Mouse (Mus musculus): Measurements from ENCODE around the gene Ep400.

Ep400 gene

GRCm38 (mm10) chr5:110665486-110666121 is 104.9 kb downstream of the Ep400 start:
- no peak for DNase-seq (ENCODE audit: low spot score)

- DNase-seq (ENCODE audit: low spot score): no peak
Observed at GRCm38 (mm10) chr5:110664750-110665269, 105.7 kb downstream of the Ep400 start.

DNA sequence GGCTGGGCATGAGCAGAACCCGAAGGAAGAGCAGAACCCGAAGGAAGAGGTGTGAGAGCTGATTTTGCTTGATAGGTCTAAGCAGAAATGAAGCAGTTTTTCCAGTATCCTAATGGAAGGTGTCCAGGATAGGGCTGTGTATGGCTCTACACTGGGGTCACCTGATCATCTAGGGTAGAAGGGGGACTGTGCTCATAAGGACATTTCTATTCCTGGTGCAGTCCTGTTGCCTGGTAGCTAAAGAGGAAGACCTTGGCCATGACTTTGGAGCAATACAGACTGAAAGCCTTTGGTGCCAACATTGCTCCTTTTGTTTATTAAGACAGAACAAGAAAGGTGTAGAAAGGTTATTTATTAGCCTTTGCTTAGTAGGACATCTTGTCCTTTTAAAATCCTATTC is 106.5 kb downstream of the Ep400 start:
- no peak for DNase-seq (ENCODE audit: low spot score)

DNA sequence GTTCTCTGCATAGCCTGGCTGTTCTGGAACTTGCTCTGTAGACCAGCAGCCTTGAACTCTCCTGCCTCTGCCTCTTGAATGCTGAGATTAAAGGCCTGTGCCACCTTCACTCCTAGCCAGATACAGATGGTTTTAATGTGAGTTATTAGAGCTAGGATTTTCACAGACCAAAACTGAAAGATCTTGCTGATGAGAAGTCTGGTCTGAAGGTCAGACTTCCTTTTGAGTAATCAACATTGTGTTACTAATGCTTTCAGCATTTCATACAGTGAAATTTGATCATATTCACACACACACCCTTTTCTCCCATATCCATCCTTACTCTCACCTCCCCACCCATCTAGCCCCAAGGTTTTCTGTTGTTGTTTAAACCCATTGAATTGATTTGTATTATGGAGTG is 110.8 kb downstream of the Ep400 start:
- DNase-seq (ENCODE audit: low spot score): no peak

- no peak for DNase-seq (ENCODE audit: low spot score)
Observed at GRCm38 (mm10) chr5:110653686-110654085, 116.8 kb downstream of the Ep400 start.

GRCm38 (mm10) chr5:110652719-110653648 is 117.5 kb downstream of the Ep400 start, which contains the start of the genes Noc4l and Ddx51:
TSS of gene Noc4l (minus strand) at chr5:110653417.
TSS of gene Ddx51 (plus strand) at chr5:110653451.
- peak; percentile 84 for DNase-seq (ENCODE audit: low spot score)

DNA sequence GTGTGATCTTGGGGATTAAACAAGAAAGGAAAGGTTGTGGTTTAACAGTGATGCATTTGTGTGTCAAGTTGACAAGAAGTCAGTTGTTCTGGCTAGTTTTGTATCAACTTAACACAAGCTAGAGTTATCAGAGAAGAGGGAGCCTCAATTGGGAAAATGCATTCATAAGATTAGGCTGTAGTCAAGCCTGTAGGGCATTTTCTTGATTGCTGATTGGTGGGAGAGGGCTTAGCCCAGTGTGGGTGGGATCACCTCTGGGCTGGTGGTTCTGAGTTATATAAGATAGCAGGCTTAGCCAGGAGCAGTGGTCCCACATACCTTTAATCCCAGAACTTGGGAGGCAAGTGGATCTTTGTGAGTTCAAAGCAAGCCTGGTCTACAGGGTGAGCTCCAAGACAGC is 124.1 kb downstream of the Ep400 start:
- DNase-seq (ENCODE audit: low spot score): no peak

DNA sequence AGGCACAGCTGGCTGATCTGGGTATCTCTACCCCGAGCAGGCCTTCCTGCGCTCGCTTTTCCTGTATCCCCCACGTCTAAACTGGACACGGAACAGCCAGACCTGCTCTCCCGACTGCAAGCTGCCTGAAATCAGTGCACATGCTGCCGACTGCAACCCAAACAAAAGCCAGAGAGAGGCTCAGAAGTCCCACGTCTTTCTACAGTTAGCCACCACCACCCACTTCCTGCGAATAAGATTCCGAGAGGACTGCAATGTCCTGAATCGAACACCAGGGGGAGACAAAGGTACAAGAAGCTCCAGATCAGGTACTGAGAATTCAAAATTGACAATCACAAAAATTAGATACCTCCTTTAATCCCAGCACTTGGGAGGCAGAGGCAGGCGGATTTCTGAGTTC is 131.1 kb downstream of the Ep400 start:
- peak; percentile 21 for DNase-seq (ENCODE audit: low spot score)

- DNase-seq (ENCODE audit: low spot score): no peak
Observed at GRCm38 (mm10) chr5:110638306-110639074, 132.0 kb downstream of the Ep400 start.

GRCm38 (mm10) chr5:110635951-110636707 is 134.4 kb downstream of the Ep400 start:
- no peak for DNase-seq (ENCODE audit: low spot score)

- DNase-seq (ENCODE audit: low spot score): peak; percentile 68
Observed at GRCm38 (mm10) chr5:110629525-110630120, 140.9 kb downstream of the Ep400 start.

DNA sequence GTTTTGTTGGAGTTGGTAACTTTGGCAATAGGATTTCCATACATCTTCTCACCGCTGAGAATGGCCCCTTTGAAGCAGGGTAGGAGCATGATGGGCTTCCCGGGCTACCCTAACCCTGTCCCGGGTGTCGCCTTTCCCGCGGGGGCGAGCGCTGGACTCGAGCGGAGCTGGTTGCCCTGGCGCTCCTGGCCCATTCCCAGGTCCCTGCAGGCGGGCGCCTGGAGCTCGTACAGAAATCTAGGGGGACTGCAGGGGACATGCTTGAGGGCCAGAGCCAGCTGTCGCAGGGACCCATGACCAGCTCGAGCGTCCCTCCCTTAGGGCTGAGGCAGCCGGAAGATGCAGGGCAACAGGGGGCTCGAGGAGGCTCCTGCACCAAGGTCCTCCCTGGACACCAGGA is 142.4 kb downstream of the Ep400 start:
- DNase-seq (ENCODE audit: low spot score): no peak

- DNase-seq (ENCODE audit: low spot score): no peak
Observed at GRCm38 (mm10) chr5:110627351-110627750, 143.2 kb downstream of the Ep400 start.

GRCm38 (mm10) chr5:110624319-110624718 is 146.2 kb downstream of the Ep400 start:
- DNase-seq (ENCODE audit: low spot score): no peak

- no peak for DNase-seq (ENCODE audit: low spot score)
Observed at GRCm38 (mm10) chr5:110619226-110619625, 151.3 kb downstream of the Ep400 start.

Measured in ovary, adult 18-20 months (tissue).